Mouse (Mus musculus): Measurements from ENCODE around the gene Gm21693. TPM values are rescaled to one million over a fixed set of nuclear protein-coding genes. Genes with fewer than 3 reads are reported as not detected.

Gm21693 gene
- not detected for polyA plus RNA-seq (2012; fragmentation: generic; extraction: Trizol)

GRCm38 (mm10) chrY:3345229-3345628 lies at the start of gene Gm21693:
Gene Gm21693 (minus strand): TSS chrY:3345329.

GRCm38 (mm10) chrY:3306349-3306748 lies 38.8 kb downstream of the Gm21693 start, which contains the start of gene Gm21677:
Gene Gm21677 (minus strand): TSS chrY:3306449.

Other genes starting within 250 kb of the Gm21693 start
- not detected for gene Gm21677, start 38.9 kb downstream of the Gm21693 start, polyA plus RNA-seq (2012; fragmentation: generic; extraction: Trizol)
- not detected for gene Gm21704, start 64.8 kb upstream of the Gm21693 start, polyA plus RNA-seq (2012; fragmentation: generic; extraction: Trizol)
- not detected for gene Gm21708, start 64.8 kb upstream of the Gm21693 start, polyA plus RNA-seq (2012; fragmentation: generic; extraction: Trizol)

Data from C3H10T1/2 (cell line).